Mouse (Mus musculus) cerebellum, postnatal 4 days (tissue): ENCODE results near the gene Atp5j.

Experiments used
- DNase-seq, 2 experiments: peaks; one replicate each; pipeline ENCODE4 v3.0.0; 2022; ENCODE audit warnings: low spot score in 2 of 2, mixed read lengths in 1 of 2

Gene Atp5j

GRCm38 (mm10) chr16:84835441-84835822 lies at the start of gene Atp5j:
Gene Atp5j, minus strand, starts transcription at chr16:84835625.
- DNase-seq, result peak; percentile 57 to 72

GRCm38 (mm10) chr16:84884572-84884971 lies 49.1 kb upstream of the Atp5j start:
- no peak for DNase-seq

- DNase-seq, result no peak
These were observed 46.4 kb upstream of the Atp5j start for GRCm38 (mm10) chr16:84881754-84882321.

- DNase-seq, result no peak
These were observed 45.7 kb upstream of the Atp5j start for GRCm38 (mm10) chr16:84881168-84881567.

GRCm38 (mm10) chr16:84879146-84879545 lies 43.7 kb upstream of the Atp5j start:
- DNase-seq, result peak; percentile 53 to 79

GRCm38 (mm10) chr16:84876082-84876481 lies 40.7 kb upstream of the Atp5j start:
- no peak for DNase-seq

GRCm38 (mm10) chr16:84875718-84876035 lies 40.3 kb upstream of the Atp5j start:
- no peak for DNase-seq

- peak in 1 of 2 experiments; percentile 13 for DNase-seq
These were observed 39.7 kb upstream of the Atp5j start for GRCm38 (mm10) chr16:84875012-84875717.

- no peak for DNase-seq
These were observed 38.4 kb upstream of the Atp5j start for GRCm38 (mm10) chr16:84873805-84874204.

- no peak for DNase-seq
These were observed 29.2 kb upstream of the Atp5j start for GRCm38 (mm10) chr16:84864656-84865055.

GRCm38 (mm10) chr16:84853492-84853891 lies 18.1 kb upstream of the Atp5j start:
- no peak for DNase-seq

- no peak for DNase-seq
These were observed 3.2 kb upstream of the Atp5j start for GRCm38 (mm10) chr16:84838576-84838975.

- no peak for DNase-seq
These were observed 658 bp upstream of the Atp5j start for GRCm38 (mm10) chr16:84835823-84836743.

- peak; percentile 76 to 84 for DNase-seq
These were observed 532 bp downstream of the Atp5j start, which contains the start of gene Gabpa for GRCm38 (mm10) chr16:84834745-84835440. Gene Gabpa, plus strand, starts transcription at chr16:84834925.

GRCm38 (mm10) chr16:84834344-84834743 lies 1.1 kb downstream of the Atp5j start:
- no peak for DNase-seq

GRCm38 (mm10) chr16:84832736-84833135 lies 2.7 kb downstream of the Atp5j start:
- DNase-seq, result peak in 1 of 2 experiments; percentile 34

GRCm38 (mm10) chr16:84831696-84832095 lies 3.7 kb downstream of the Atp5j start:
- DNase-seq, result no peak

GRCm38 (mm10) chr16:84825009-84825408 lies 10.4 kb downstream of the Atp5j start:
- no peak for DNase-seq

GRCm38 (mm10) chr16:84817423-84817822 lies 18.0 kb downstream of the Atp5j start:
- peak in 1 of 2 experiments; percentile 36 for DNase-seq

- DNase-seq, result no peak
These were observed 20.9 kb downstream of the Atp5j start for GRCm38 (mm10) chr16:84814511-84814910.

- DNase-seq, result no peak
These were observed 21.6 kb downstream of the Atp5j start for GRCm38 (mm10) chr16:84813852-84814251.

- no peak for DNase-seq
These were observed 25.2 kb downstream of the Atp5j start for GRCm38 (mm10) chr16:84810254-84810653.
